Mouse (Mus musculus): ENCODE data around the gene Mfn2. TPM values are rescaled to one million over a fixed set of nuclear protein-coding genes. Genes with fewer than 3 reads are reported as not detected.
"Not testable (repeated sequence)": the region's sequence is repeated elsewhere in the genome, so short reads cannot be mapped to it uniquely, and the experiment has no call there.

The Mfn2 gene
- total and polyA plus RNA-seq, 2 experiments from 2014 or later: 86.1 to 86.8 TPM

GRCm38 (mm10) chr4:147878537-147878936 is 26.0 kb downstream of the Mfn2 start:
- 97% methylated on average over 9 of the region's 9 CpGs for WGBS
- TF ChIP-seq CTCF (IDR thresholded peaks at IDR 0.05; ENCODE audit: low read depth): no peak
- no peak for DNase-seq (ENCODE audit: low spot score)
- Histone ChIP-seq H3K36me3 (ENCODE audit: insufficient read depth, low read length) (peaks cover 82% of the 10 kb centered on the region), H3K9ac (replicated peaks; ENCODE audit: low read length) (no peak overlapping the region), H3K9me3 (ENCODE audit: low read length) (no peaks in the 10 kb centered on the region), H3K27me3 (ENCODE audit: insufficient read depth, low read length) (no peaks in the 10 kb centered on the region), H3K4me2 (ENCODE audit: low read depth, low read length) (no peak overlapping the region), H3K4me1 (ENCODE audit: insufficient read depth, low read length) (no peaks in the 10 kb centered on the region), H3K4me3 (ENCODE audit: low read length) (no peak overlapping the region), H3K27ac (no peak overlapping the region)
- no peak for ATAC-seq

GRCm38 (mm10) chr4:147875852-147876575 is 28.5 kb downstream of the Mfn2 start:
- H3K36me3 ChIP-seq (ENCODE audit: insufficient read depth, low read length): peaks cover 71% of the 10 kb centered on the region
- 92% methylated on average over 4 of the region's 4 CpGs for WGBS
- DNase-seq (ENCODE audit: low spot score): no peak
- no peak overlapping the region for H3K9ac ChIP-seq (replicated peaks; ENCODE audit: low read length)
- no peaks in the 10 kb centered on the region for H3K27me3 ChIP-seq (ENCODE audit: insufficient read depth, low read length)
- no peak overlapping the region for H3K4me3 ChIP-seq (ENCODE audit: low read length)
- ATAC-seq: no peak
- H3K4me2 ChIP-seq (ENCODE audit: low read depth, low read length): no peak overlapping the region
- no peak overlapping the region for H3K27ac ChIP-seq
- H3K9me3 ChIP-seq (ENCODE audit: low read length): no peaks in the 10 kb centered on the region
- no peak for TF ChIP-seq CTCF (IDR thresholded peaks at IDR 0.05; ENCODE audit: low read depth)
- H3K4me1 ChIP-seq (ENCODE audit: insufficient read depth, low read length): no peaks in the 10 kb centered on the region

- peak overlapping the region; percentile 12; the same call in 1 of the 2 replicates for H3K27ac ChIP-seq
- no peak for DNase-seq (ENCODE audit: low spot score)
Observed at GRCm38 (mm10) chr4:147869238-147869637, 35.3 kb downstream of the Mfn2 start.

GRCm38 (mm10) chr4:147868450-147869031 is 36.0 kb downstream of the Mfn2 start, which contains the start of the genes Miip and Fv1:
TSS of gene Miip (minus strand) at chr4:147868816.
TSS of gene Fv1 (plus strand) at chr4:147868979.
- Histone ChIP-seq H3K27me3 (ENCODE audit: insufficient read depth, low read length) (no peaks in the 10 kb centered on the region), H3K27ac (peak within 1 kb of the TSS; percentile 80), H3K36me3 (ENCODE audit: insufficient read depth, low read length) (peaks cover 12% of the 10 kb centered on the region; the same call in 1 of the 2 replicates), H3K4me2 (ENCODE audit: low read depth, low read length) (peak within 1 kb of the TSS; percentile 86), H3K4me1 (ENCODE audit: insufficient read depth, low read length) (peaks cover 16% of the 10 kb centered on the region), H3K4me3 (ENCODE audit: low read length) (peak within 1 kb of the TSS; percentile 58), H3K9ac (replicated peaks; ENCODE audit: low read length) (peak within 1 kb of the TSS; percentile 60), H3K9me3 (ENCODE audit: low read length) (no peaks in the 10 kb centered on the region)
- 0 out of 2 replicates have a peak, but pooled peaks have one; percentile 36 for TF ChIP-seq CTCF (IDR thresholded peaks at IDR 0.05; ENCODE audit: low read depth)
- DNase-seq (ENCODE audit: low spot score) (peak; percentile 98), ATAC-seq (peak; percentile 98)
- WGBS: under 1% methylated on average over 30 of the region's 30 CpGs

More at GRCm38 (mm10) chr4:147869238-147869637, 35.3 kb downstream of the Mfn2 start:
- Histone ChIP-seq H3K27me3 (ENCODE audit: insufficient read depth, low read length) (no peaks in the 10 kb centered on the region), H3K9ac (replicated peaks; ENCODE audit: low read length) (peak overlapping the region; percentile 56), H3K36me3 (ENCODE audit: insufficient read depth, low read length) (peaks cover 17% of the 10 kb centered on the region; the same call in 1 of the 2 replicates), H3K4me3 (ENCODE audit: low read length) (peak overlapping the region; percentile 58), H3K4me2 (ENCODE audit: low read depth, low read length) (peak overlapping the region; percentile 86), H3K9me3 (ENCODE audit: low read length) (no peaks in the 10 kb centered on the region), H3K4me1 (ENCODE audit: insufficient read depth, low read length) (peaks cover 16% of the 10 kb centered on the region)
- TF ChIP-seq CTCF (IDR thresholded peaks at IDR 0.05; ENCODE audit: low read depth): no peak
- ATAC-seq: no peak
- WGBS: 16% methylated on average over 5 of the region's 5 CpGs

- ATAC-seq (no peak), DNase-seq (ENCODE audit: low spot score) (peak; percentile 25)
- WGBS: 8% methylated on average over 22 of the region's 22 CpGs
- Histone ChIP-seq H3K4me2 (ENCODE audit: low read depth, low read length) (peak overlapping the region; percentile 86), H3K4me1 (ENCODE audit: insufficient read depth, low read length) (peaks cover 16% of the 10 kb centered on the region), H3K4me3 (ENCODE audit: low read length) (peak overlapping the region; percentile 58), H3K27ac (peak overlapping the region; percentile 80), H3K36me3 (ENCODE audit: insufficient read depth, low read length) (peaks cover 8% of the 10 kb centered on the region; the same call in 1 of the 2 replicates), H3K27me3 (ENCODE audit: insufficient read depth, low read length) (no peaks in the 10 kb centered on the region), H3K9me3 (ENCODE audit: low read length) (no peaks in the 10 kb centered on the region), H3K9ac (replicated peaks; ENCODE audit: low read length) (peak overlapping the region; percentile 60)
- TF ChIP-seq CTCF (IDR thresholded peaks at IDR 0.05; ENCODE audit: low read depth): peak; percentile 29
Observed at GRCm38 (mm10) chr4:147867563-147868449, 36.7 kb downstream of the Mfn2 start.

GRCm38 (mm10) chr4:147866793-147867192 is 37.7 kb downstream of the Mfn2 start:
- H3K27ac ChIP-seq; H3K9ac ChIP-seq (replicated peaks; ENCODE audit: low read length); H3K27me3 ChIP-seq (ENCODE audit: insufficient read depth, low read length); DNase-seq (ENCODE audit: low spot score); H3K4me3 ChIP-seq (ENCODE audit: low read length); H3K4me2 ChIP-seq (ENCODE audit: low read depth, low read length); H3K9me3 ChIP-seq (ENCODE audit: low read length); ATAC-seq: not testable (repeated sequence)
- Histone ChIP-seq H3K36me3 (ENCODE audit: insufficient read depth, low read length) (peaks cover 13% of the 10 kb centered on the region; the same call in 1 of the 2 replicates), H3K4me1 (ENCODE audit: insufficient read depth, low read length) (peaks cover 16% of the 10 kb centered on the region)
- WGBS: 71% methylated on average over 3 of the region's 3 CpGs
